Mouse (Mus musculus): ENCODE measurements around the gene Sh3rf1.
"Not testable (repeated sequence)": the region's sequence is repeated elsewhere in the genome, so short reads cannot be mapped to it uniquely, and the experiment has no call there.

Sh3rf1 gene

GRCm38 (mm10) chr8:61397755-61398154 lies 174.1 kb downstream of the Sh3rf1 start:
- in situ Hi-C loops (cut with MboI; ENCODE audit: low sequenced_read_pairs) = no loop called here

- in situ Hi-C loops (cut with MboI; ENCODE audit: low sequenced_read_pairs) = no loop called here
Observed at GRCm38 (mm10) chr8:61402861-61403260, 179.2 kb downstream of the Sh3rf1 start.

GRCm38 (mm10) chr8:61403266-61404177 lies 179.8 kb downstream of the Sh3rf1 start:
- in situ Hi-C loops (cut with MboI; ENCODE audit: low sequenced_read_pairs) = no loop called here

DNA sequence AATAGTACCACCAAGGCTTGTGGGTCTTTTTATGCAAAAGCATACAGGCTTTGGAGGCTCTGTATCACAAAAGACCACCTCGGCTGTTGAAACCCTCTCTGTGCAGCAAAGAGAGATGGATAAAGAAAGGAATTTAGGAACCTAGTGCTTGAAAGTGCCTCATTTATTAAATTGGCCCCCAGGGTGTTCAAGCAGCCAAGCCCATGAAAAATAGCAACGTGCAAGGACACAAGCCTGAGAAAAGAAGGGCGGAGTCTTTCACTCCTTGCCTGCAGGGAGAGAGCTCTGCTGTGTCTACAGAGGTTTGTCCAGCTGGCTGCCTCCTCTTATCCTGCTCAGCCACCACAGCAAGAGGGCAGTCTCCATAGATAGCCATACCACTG lies 180.5 kb downstream of the Sh3rf1 start:
- in situ Hi-C loops (cut with MboI; ENCODE audit: low sequenced_read_pairs) = no loop called here

GRCm38 (mm10) chr8:61409081-61409480 lies 185.4 kb downstream of the Sh3rf1 start:
- in situ Hi-C loops (cut with MboI; ENCODE audit: low sequenced_read_pairs) = no loop called here

DNA sequence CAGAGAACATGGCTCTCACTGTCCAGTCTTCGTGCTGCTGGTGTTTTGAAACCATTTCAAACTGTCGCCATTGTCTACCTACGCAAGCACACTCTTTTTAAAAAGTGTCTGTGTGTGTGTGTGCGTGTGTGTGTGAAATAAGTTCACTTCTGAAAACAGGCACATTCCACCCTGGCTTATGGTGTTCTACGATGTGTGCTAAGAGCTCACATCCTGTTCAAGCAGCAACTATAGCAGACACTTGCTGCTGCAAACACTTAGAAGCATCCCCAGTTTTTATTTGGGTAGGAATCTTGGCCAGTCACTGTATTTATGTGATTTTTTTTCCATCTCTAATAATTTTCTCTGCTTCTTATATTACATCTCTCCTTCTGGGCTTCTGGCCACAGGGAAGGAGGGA lies 186.0 kb downstream of the Sh3rf1 start:
- in situ Hi-C loops (cut with MboI; ENCODE audit: low sequenced_read_pairs) = not testable (repeated sequence)

GRCm38 (mm10) chr8:61419521-61419920 lies 195.8 kb downstream of the Sh3rf1 start:
- in situ Hi-C loops (cut with MboI; ENCODE audit: low sequenced_read_pairs) = no loop called here

GRCm38 (mm10) chr8:61420166-61420565 lies 196.5 kb downstream of the Sh3rf1 start:
- in situ Hi-C loops (cut with MboI; ENCODE audit: low sequenced_read_pairs) = no loop called here

DNA sequence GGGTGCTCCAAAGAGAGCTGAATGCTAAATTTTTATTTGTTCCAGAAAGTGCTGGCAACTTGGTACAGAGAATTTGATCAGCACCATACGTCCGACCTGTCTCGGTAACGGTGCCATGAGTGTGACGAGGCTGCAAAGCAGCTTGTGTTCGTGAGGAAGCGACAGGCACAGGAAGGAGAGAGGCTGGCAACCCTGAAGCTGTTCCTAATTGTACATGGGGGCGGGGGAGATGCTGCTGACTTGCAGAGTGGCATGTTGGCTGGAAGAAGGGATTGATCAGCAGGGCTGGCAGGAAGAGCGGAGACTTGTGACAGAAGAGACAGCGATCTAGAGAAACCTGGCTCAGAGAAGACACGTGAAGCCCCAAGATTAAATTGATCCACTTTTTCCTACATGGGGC lies 197.9 kb downstream of the Sh3rf1 start:
- in situ Hi-C loops (cut with MboI; ENCODE audit: low sequenced_read_pairs) = no loop called here

- in situ Hi-C loops (cut with MboI; ENCODE audit: low sequenced_read_pairs) = no loop called here
Observed at GRCm38 (mm10) chr8:61425125-61425524, 201.5 kb downstream of the Sh3rf1 start.

GRCm38 (mm10) chr8:61426072-61426471 lies 202.4 kb downstream of the Sh3rf1 start:
- in situ Hi-C loops (cut with MboI; ENCODE audit: low sequenced_read_pairs) = no loop called here

DNA sequence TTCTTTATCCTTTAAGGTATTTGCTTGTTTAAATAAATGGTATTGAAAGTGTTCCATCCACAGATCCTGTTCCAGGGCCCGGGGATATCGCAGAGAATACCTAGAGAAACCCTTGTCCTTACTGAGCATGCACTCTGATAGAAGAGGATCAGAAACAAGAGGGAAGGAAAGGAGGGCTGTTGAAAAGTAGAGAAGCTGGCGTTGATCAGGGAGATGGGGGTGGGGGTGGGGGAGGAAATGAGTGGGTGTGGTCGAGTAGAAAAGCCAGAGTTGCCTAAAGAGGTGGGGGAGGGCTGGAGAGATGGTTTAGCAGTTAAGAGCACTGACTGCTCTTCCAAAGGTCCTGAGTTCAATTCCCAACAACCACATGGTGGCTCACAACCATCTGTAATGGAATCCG lies 203.0 kb downstream of the Sh3rf1 start:
- in situ Hi-C loops (cut with MboI; ENCODE audit: low sequenced_read_pairs) = no loop called here

GRCm38 (mm10) chr8:61427916-61428681 lies 204.4 kb downstream of the Sh3rf1 start:
- in situ Hi-C loops (cut with MboI; ENCODE audit: low sequenced_read_pairs) = no loop called here

GRCm38 (mm10) chr8:61428821-61429482 lies 205.3 kb downstream of the Sh3rf1 start:
- in situ Hi-C loops (cut with MboI; ENCODE audit: low sequenced_read_pairs) = no loop called here

- in situ Hi-C loops (cut with MboI; ENCODE audit: low sequenced_read_pairs) = no loop called here
Observed at GRCm38 (mm10) chr8:61435481-61435880, 211.8 kb downstream of the Sh3rf1 start.

GRCm38 (mm10) chr8:61436147-61436546 lies 212.5 kb downstream of the Sh3rf1 start:
- in situ Hi-C loops (cut with MboI; ENCODE audit: low sequenced_read_pairs) = no loop called here

- in situ Hi-C loops (cut with MboI; ENCODE audit: low sequenced_read_pairs) = no loop called here
Observed at GRCm38 (mm10) chr8:61436586-61437304, 213.1 kb downstream of the Sh3rf1 start.

- in situ Hi-C loops (cut with MboI; ENCODE audit: low sequenced_read_pairs) = no loop called here
Observed at GRCm38 (mm10) chr8:61437305-61437605, 213.6 kb downstream of the Sh3rf1 start.

DNA sequence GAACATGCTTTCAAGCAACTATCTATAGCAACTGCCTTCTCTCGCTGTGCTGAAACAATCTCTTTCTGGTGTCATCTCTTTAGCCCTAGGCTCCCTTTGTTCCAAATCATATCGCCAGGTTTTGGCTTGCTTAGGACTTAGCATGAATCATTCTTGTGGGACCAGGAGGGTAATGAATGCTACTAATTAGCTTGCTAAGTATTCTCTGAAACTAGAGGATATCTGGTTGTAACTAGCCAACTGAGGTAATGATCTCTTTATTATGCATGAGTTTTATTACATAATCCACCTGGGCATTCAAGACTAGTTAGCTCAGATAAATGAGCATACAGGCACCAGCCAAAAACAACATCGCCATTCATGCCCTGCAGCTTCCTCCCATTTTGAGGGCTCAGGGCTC lies 219.3 kb downstream of the Sh3rf1 start:
- in situ Hi-C loops (cut with MboI; ENCODE audit: low sequenced_read_pairs) = no loop called here

GRCm38 (mm10) chr8:61444358-61444757 lies 220.7 kb downstream of the Sh3rf1 start:
- in situ Hi-C loops (cut with MboI; ENCODE audit: low sequenced_read_pairs) = no loop called here
